Mouse (Mus musculus) thymus, postnatal 36 days (tissue): Measurements from ENCODE around the gene Gm10153.
"Not testable (repeated sequence)": the region's sequence is repeated elsewhere in the genome, so short reads cannot be mapped to it uniquely, and the experiment has no call there.

Experiments
- DNase-seq, 2 experiments: peaks; one replicate each; pipeline ENCODE4 v3.0.0; 2022; ENCODE audit warnings: mixed read lengths in 2 of 2

Gm10153 gene

DNA sequence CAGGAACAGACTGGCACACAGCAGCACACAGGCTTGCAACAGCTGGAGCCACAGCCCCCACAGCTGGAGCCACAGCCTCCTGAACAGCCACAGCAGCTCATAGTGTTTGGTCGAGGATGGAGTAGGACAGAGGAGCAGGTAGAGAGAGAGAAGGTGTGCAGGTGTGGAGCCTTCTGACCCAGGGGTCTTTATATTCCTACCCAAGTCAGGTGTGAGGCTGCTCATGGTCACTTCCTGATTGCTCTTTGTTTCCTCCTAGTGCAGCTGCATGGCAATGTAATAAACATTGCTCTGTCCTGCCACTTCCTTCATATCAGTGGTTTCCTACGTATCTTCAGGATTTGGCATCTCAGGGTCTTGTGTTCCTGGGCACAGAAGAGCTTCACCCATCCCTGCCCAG, at the start of gene Gm10153:
TSS of gene Gm10153 (minus strand) at position 101 of the 400 bp plus-strand sequence.
- DNase-seq: no peak

DNA sequence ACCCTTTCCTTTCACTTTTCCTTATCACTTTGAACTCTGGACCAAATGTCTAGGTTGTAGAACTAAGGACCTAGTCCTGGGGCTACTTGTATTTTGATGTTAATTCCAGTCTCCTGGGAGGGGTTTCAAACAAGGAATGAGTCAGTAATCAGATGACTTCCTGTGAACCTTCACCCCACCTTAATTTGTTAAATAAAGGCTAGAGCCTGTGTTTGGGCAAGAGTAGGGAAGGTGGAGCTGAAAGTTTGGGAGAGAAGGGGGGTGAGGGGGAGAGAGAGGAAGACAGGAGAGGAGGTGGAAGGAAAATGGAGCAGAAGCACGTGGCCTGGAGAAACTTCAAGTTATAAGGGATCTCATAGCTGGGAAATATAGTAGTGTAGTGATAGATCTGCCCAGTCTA, 41.4 kb upstream of the Gm10153 start:
- DNase-seq: no peak

DNA sequence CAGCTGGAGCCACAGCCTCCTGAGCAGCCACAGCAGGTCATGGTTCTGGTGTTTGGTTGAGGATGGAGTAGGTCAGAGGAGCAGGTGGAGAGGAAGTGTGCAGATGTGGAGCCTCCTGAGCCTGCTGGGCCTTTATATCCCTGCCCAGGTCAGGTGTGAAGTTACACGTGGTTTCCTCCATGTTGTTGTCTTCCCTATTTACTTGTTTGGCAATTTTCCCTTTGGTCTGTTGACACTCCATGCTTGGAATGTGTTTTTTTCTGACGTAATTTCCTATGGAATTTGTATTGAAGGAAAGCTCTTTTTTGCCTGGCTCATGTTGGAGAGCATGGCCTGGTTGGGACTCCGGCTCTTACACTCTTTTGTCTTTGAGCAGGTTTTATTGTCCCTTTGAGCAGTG, 39.7 kb upstream of the Gm10153 start, which contains the start of gene Krtap5-5:
TSS of gene Krtap5-5 (minus strand) at position 101 of the 400 bp plus-strand sequence.
- not testable (repeated sequence) for DNase-seq

- no peak for DNase-seq
Measured at GRCm38 (mm10) chr7:142224518-142224917, 34.3 kb upstream of the Gm10153 start.

DNA sequence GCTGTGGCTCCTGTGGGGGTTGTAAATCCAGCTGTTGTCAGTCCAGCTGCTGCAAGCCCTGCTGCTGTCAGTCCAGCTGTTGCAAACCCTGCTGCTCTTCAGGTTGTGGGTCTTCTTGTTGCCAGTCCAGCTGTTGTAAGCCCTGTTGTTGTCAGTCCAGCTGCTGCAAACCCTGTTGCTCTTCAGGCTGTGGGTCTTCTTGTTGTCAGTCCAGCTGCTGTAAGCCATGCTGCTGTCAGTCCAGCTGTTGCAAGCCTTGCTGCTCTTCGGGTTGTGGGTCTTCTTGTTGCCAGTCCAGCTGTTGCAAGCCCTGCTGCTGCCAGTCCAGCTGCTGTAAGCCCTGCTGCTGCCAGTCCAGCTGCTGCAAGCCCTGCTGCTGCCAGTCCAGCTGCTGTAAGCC, 21.9 kb upstream of the Gm10153 start:
- DNase-seq: not testable (repeated sequence)

DNA sequence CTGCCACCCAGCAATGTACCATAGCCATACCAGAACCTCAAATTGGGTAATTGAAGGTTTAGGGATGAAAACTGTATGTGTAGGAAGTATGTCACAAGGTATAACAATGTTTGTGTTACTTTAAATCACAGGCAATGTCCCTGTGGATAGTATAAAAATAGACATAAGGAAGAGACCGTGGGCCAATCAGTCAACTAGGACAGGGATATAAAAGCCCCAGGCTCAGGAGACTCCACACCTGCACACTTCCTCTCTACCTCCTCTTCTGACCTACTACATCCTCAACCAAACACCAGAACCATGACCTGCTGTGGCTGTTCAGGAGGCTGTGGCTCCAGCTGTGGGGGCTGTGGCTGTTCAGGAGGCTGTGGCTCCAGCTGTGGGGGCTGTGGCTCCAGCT, 21.4 kb upstream of the Gm10153 start, which contains the start of gene Gm7579:
TSS of gene Gm7579 (plus strand) at position 301 of the 400 bp plus-strand sequence.
- DNase-seq: no peak

- DNase-seq: not testable (repeated sequence)
Measured at GRCm38 (mm10) chr7:142206891-142207290, 16.7 kb upstream of the Gm10153 start.

GRCm38 (mm10) chr7:142205488-142205887, 15.3 kb upstream of the Gm10153 start:
- no peak for DNase-seq

GRCm38 (mm10) chr7:142201064-142201463, 10.9 kb upstream of the Gm10153 start, which contains the start of gene Krtap5-3:
TSS of gene Krtap5-3 (plus strand) at chr7:142201364.
- no peak for DNase-seq

DNA sequence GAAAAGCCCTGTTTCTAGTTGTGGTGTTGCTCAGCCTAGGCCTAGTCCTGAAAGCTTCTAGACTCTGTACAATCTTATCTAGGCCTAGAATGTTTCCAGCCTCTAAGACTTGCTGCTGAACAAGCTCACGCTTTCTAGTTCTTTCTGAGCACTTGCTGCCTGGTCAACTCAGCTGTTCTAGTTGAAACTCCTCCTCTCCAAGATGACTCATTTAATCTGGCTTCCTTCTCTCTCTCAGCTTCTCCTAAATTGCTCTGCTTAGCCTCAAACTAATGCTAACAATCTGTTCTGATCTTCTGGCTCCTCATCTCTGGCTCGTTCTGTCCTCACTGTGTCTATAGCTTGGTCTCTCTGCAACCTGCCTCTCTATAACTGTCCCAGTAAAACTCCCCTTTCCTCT, 8.6 kb upstream of the Gm10153 start:
- no peak for DNase-seq

- no peak for DNase-seq
Measured at GRCm38 (mm10) chr7:142188156-142188555, 2.0 kb downstream of the Gm10153 start.

GRCm38 (mm10) chr7:142181021-142181420, 9.2 kb downstream of the Gm10153 start:
- DNase-seq: no peak

- DNase-seq: no peak
Measured at GRCm38 (mm10) chr7:142178685-142179084, 11.5 kb downstream of the Gm10153 start.

GRCm38 (mm10) chr7:142175905-142176304, 14.3 kb downstream of the Gm10153 start, which contains the start of gene Krtap5-2:
TSS of gene Krtap5-2 (minus strand) at chr7:142176005.
- not testable (repeated sequence) for DNase-seq

GRCm38 (mm10) chr7:142169836-142170235, 20.4 kb downstream of the Gm10153 start:
- DNase-seq: no peak

- not testable (repeated sequence) for DNase-seq
Measured at GRCm38 (mm10) chr7:142165639-142166038, 24.6 kb downstream of the Gm10153 start, which contains the start of gene Gm4553. TSS of gene Gm4553 (minus strand) at chr7:142165739.

- DNase-seq: no peak
Measured at GRCm38 (mm10) chr7:142159366-142159765, 30.8 kb downstream of the Gm10153 start.

DNA sequence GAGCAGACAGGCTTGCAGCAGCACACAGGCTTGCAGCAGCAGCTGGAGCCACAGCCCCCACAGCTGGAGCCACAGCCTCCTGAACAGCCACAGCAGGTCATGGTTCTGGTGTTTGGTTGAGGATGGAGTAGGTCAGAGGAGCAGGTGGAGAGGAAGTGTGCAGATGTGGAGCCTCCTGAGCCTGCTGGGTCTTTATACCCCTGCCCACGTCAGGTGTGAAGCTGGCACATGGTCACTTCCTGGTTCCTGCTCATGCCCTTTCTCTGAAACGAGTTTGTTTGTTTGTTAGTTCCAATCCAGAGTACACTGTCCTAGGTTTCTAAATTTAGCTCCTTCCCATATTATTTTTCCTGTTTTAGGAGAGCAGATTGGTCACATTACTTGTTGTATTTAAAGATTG, 33.2 kb downstream of the Gm10153 start, which contains the start of gene Gm29735:
TSS of gene Gm29735 (minus strand) at position 101 of the 400 bp plus-strand sequence.
- DNase-seq: not testable (repeated sequence)

DNA sequence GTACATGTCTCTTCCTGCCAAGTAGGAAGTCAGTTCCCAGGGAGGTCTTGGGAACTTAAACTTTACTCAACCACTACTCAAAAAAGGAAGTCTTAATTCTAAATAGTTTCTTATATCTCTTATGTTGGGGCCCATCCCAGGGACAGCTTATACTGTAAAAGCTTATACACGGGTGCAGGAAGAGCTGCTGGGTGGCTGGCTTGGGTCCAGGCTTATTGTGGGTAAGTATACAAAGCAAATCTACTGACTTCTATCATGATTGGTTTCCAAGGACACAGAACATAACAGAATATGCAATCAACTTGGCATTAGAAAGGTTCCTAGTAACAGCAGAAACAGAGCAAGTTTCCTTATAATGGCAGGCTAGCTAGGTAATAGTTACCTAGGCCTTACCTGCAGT, 34.9 kb downstream of the Gm10153 start:
- no peak for DNase-seq

DNA sequence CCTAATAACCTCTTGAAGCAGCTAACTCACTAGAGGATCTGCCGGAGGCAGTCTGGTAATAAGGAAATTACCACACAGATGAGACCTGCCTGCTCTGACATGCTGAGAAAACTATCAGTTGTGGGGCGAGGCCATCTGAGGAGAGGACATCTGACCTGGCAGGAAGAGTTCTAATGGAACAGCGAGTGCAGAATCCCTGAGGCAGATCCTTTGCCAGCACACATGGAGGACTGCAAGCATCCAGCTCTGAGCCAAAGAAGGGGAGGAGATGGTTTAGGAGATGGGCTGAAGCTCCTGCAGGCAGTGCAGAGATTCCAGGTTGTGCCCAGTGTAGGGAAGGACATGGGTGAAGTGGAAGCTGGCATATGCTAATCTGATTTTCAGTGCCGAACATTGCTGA, 38.0 kb downstream of the Gm10153 start:
- DNase-seq: no peak

DNA sequence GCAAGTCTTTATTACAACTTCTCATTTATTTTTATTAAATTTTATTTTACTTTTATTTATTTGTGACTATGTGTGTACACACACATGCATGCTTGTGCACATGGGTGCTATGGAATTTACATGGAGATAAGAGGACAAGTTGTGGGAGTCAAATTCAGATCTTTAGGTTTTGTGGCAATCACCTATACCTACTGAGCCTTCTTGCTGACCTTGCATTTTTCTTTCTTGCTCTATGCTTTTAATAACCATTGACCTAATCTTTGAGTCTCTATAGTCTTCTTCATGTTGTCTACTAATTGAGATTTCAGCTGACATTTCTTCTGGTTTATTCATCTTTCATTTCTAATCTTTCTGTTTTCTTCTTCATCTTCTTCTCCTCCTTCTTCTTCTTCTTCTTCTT, 41.6 kb downstream of the Gm10153 start:
- no peak for DNase-seq

- peak in 1 of 2 experiments; percentile 6 for DNase-seq
Measured at GRCm38 (mm10) chr7:142146033-142146432, 44.2 kb downstream of the Gm10153 start.

GRCm38 (mm10) chr7:142145413-142145940, 44.7 kb downstream of the Gm10153 start:
- no peak for DNase-seq

DNA sequence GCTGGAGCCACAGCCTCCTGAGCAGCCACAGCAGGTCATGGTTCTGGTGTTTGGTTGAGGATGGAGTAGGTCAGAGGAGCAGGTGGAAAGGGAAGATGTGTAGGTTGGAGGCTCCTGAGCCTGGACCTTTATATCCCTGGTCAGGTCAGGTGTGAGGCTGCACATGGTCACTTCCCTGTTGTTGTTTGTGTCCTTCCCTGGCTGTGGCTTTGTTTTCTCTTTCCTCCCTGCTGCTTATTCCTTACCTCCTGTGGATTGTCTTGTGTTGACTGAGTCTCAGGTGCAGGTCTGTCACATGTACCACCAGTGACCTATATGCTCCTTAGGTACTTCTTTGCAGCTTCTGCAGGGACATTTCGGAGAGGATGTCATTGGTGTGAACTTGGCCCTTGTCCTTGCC, 45.7 kb downstream of the Gm10153 start, which contains the start of gene Gm45337:
TSS of gene Gm45337 (minus strand) at position 101 of the 400 bp plus-strand sequence.
- DNase-seq: no peak
